Mouse (Mus musculus): ENCODE data around the gene Fam198a. TPM values are rescaled to one million over a fixed set of nuclear protein-coding genes. Genes with fewer than 3 reads are reported as not detected.

Gene Fam198a
- total RNA-seq (2012; rRNA removed) = 0.12 and 0.16 TPM in 2 replicates
- polyA plus RNA-seq (2012; ENCODE audit: insufficient read depth in 1 of 2, insufficient read length in 2 of 2, low read depth in 1 of 2, low replicate concordance in 2 of 2, missing spikeins in 1 of 2) = under 1 TPM in 1 of 2 experiments, not detected in 1; 0.26 TPM

DNA sequence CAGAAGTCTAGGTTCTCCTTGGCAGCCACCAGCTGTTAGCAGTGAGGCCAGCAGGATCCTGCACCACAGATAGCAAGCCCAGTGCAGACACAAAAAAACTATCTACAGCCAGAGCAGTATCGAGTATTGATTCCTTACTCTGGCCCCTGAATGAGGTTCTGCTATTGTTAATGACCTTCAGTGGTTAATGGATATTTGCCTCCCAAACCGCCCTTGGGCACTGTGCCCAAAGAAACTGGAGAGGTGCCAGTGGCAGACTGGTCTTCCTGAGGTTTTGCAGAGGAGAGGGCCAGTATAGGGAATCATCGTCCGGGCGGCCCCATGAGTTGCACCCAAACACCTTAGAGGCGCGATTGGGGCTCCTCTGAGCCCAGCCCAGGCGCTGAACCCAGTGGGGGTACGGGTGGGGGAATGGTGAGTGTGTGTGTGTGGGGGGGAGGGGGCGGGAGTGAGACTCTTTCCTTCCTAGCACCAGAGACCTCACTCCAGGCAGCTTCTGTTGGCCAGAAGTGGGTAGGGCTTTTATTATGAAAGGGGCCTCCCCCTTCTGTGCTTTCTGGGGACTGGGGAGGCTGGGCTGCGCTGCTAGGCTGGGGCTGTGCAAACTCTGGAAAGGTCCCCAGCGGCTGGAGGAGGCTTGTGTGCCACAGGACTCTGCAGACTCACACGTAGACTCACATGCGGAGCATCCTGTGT, at the start of gene Fam198a:
Gene Fam198a (plus strand): TSS at position 571 of the 696 bp plus-strand sequence.
- Histone ChIP-seq H3K79me2 (ENCODE audit: control insufficient read depth, insufficient read depth, low read length, poor library complexity) (no peaks in the 10 kb centered on the region), H3K36me3 (ENCODE audit: control insufficient read depth in 1 of 2, insufficient read depth in 2 of 2, low read length in 2 of 2) (no peaks in the 10 kb centered on the region), H3K4me3 (ENCODE audit: control insufficient read depth in 1 of 2, insufficient read depth in 1 of 2, low read depth in 2 of 2, low read length in 2 of 2) (no peak within 1 kb of the TSS), H3K9me3 (replicated peaks; ENCODE audit: insufficient read depth, low read length) (no peaks in the 10 kb centered on the region), H3K4me1 (ENCODE audit: control insufficient read depth in 1 of 2, insufficient read depth in 2 of 2, low read length in 2 of 2) (no peaks in the 10 kb centered on the region), H3K27me3 (ENCODE audit: control insufficient read depth in 1 of 2, insufficient read depth in 2 of 2, low read length in 2 of 2) (no peaks in the 10 kb centered on the region), H3K27ac (ENCODE audit: control insufficient read depth, low read depth, low read length) (no peak within 1 kb of the TSS), H3K9ac (ENCODE audit: control insufficient read depth, low read depth, low read length, poor library complexity, severe bottlenecking) (no peak within 1 kb of the TSS)
- TF ChIP-seq MAZ (IDR thresholded peaks at IDR 0.05; ENCODE audit: low read depth, low read length) (no peak), GATA1 (IDR thresholded peaks at IDR 0.05; ENCODE audit: low read depth, low read length) (no peak), MXI1 (IDR thresholded peaks at IDR 0.05; ENCODE audit: low read depth, low read length) (no peak), EP300 (IDR thresholded peaks at IDR 0.05; ENCODE audit: low read depth in 1 of 2, low read length in 2 of 2) (no peak), ZC3H11A (IDR thresholded peaks at IDR 0.05; ENCODE audit: low read depth, low read length) (no peak), NELFE (IDR thresholded peaks at IDR 0.05; ENCODE audit: low read depth, low read length) (no peak), ZKSCAN1 (IDR thresholded peaks at IDR 0.05; ENCODE audit: low read depth, low read length) (no peak), E2F4 (IDR thresholded peaks at IDR 0.05; ENCODE audit: borderline replicate concordance, low read depth, low read length) (no peak), NRF1 (IDR thresholded peaks at IDR 0.05; ENCODE audit: insufficient read depth, low read depth, low read length, poor library complexity, severe bottlenecking) (no peak), SMC3 (IDR thresholded peaks at IDR 0.05; ENCODE audit: low read depth, low read length) (no peak), POLR2A (IDR thresholded peaks at IDR 0.05; ENCODE audit: control insufficient read depth in 1 of 2, insufficient read depth in 1 of 2, low read depth in 1 of 2, low read length in 2 of 2, poor library complexity in 1 of 2) (no peak), TCF12 (IDR thresholded peaks at IDR 0.05; ENCODE audit: low read depth, low read length) (no peak), TBP (IDR thresholded peaks at IDR 0.05; ENCODE audit: low read depth, low read length) (no peak), MAFK (IDR thresholded peaks at IDR 0.05; ENCODE audit: borderline replicate concordance, low read depth, low read length) (no peak), CHD1 (IDR thresholded peaks at IDR 0.05; ENCODE audit: low read depth, low read length) (no peak), SIN3A (IDR thresholded peaks at IDR 0.05; ENCODE audit: low read length) (no peak), RCOR1 (IDR thresholded peaks at IDR 0.05; ENCODE audit: low read depth, low read length) (no peak), USF1 (IDR thresholded peaks at IDR 0.05; ENCODE audit: low read depth, low read length) (no peak), UBTF (IDR thresholded peaks at IDR 0.05; ENCODE audit: borderline replicate concordance, insufficient read depth, low read depth, low read length) (no peak), ELF1 (IDR thresholded peaks at IDR 0.05; ENCODE audit: low read depth, low read length) (no peak)
- no peak for DNase-seq (ENCODE audit: low read depth, low spot score)

Data from MEL (cell line).